Mouse (Mus musculus): ENCODE data around the gene Gm17067.
"Not testable (repeated sequence)": the region's sequence is repeated elsewhere in the genome, so short reads cannot be mapped to it uniquely, and the experiment has no call there.

Gene Gm17067

GRCm38 (mm10) chr7:42726917-42727316 lies at the start of gene Gm17067:
TSS of gene Gm17067 (minus strand) at chr7:42727017.
- not testable (repeated sequence) for H3K27me3 ChIP-seq (ENCODE audit: control insufficient read depth, insufficient read depth, low read length, poor library complexity, severe bottlenecking); DNase-seq (ENCODE audit: low read depth, low spot score); H3K36me3 ChIP-seq (ENCODE audit: control insufficient read depth, insufficient read depth, low read length, poor library complexity, severe bottlenecking)

- DNase-seq (ENCODE audit: low read depth, low spot score) = no peak
- Histone ChIP-seq H3K36me3 (ENCODE audit: control insufficient read depth, insufficient read depth, low read length, poor library complexity, severe bottlenecking) (no peaks in the 10 kb centered on the region), H3K27me3 (ENCODE audit: control insufficient read depth, insufficient read depth, low read length, poor library complexity, severe bottlenecking) (no peaks in the 10 kb centered on the region)
These were observed 23.0 kb upstream of the Gm17067 start for GRCm38 (mm10) chr7:42749836-42750235.

GRCm38 (mm10) chr7:42738536-42739210 lies 11.9 kb upstream of the Gm17067 start:
- DNase-seq (ENCODE audit: low read depth, low spot score) = no peak
- no peaks in the 10 kb centered on the region for H3K36me3 ChIP-seq (ENCODE audit: control insufficient read depth, insufficient read depth, low read length, poor library complexity, severe bottlenecking)
- H3K27me3 ChIP-seq (ENCODE audit: control insufficient read depth, insufficient read depth, low read length, poor library complexity, severe bottlenecking) = no peaks in the 10 kb centered on the region

- not testable (repeated sequence) for H3K27me3 ChIP-seq (ENCODE audit: control insufficient read depth, insufficient read depth, low read length, poor library complexity, severe bottlenecking); DNase-seq (ENCODE audit: low read depth, low spot score)
These were observed 33.6 kb downstream of the Gm17067 start for GRCm38 (mm10) chr7:42693251-42693650.

GRCm38 (mm10) chr7:42692362-42693158 lies 34.3 kb downstream of the Gm17067 start, which contains the start of gene Zfp975:
TSS of gene Zfp975 (minus strand) at chr7:42692742.
- not testable (repeated sequence) for H3K27me3 ChIP-seq (ENCODE audit: control insufficient read depth, insufficient read depth, low read length, poor library complexity, severe bottlenecking); H3K36me3 ChIP-seq (ENCODE audit: control insufficient read depth, insufficient read depth, low read length, poor library complexity, severe bottlenecking)
- DNase-seq (ENCODE audit: low read depth, low spot score) = peak; percentile 55

More at GRCm38 (mm10) chr7:42693251-42693650, 33.6 kb downstream of the Gm17067 start:
- not testable (repeated sequence) for H3K36me3 ChIP-seq (ENCODE audit: control insufficient read depth, insufficient read depth, low read length, poor library complexity, severe bottlenecking)

- not testable (repeated sequence) for DNase-seq (ENCODE audit: low read depth, low spot score); H3K36me3 ChIP-seq (ENCODE audit: control insufficient read depth, insufficient read depth, low read length, poor library complexity, severe bottlenecking); H3K27me3 ChIP-seq (ENCODE audit: control insufficient read depth, insufficient read depth, low read length, poor library complexity, severe bottlenecking)
These were observed 46.7 kb downstream of the Gm17067 start for GRCm38 (mm10) chr7:42680081-42680480.

GRCm38 (mm10) chr7:42679646-42680045 lies 47.2 kb downstream of the Gm17067 start:
- H3K36me3 ChIP-seq (ENCODE audit: control insufficient read depth, insufficient read depth, low read length, poor library complexity, severe bottlenecking); DNase-seq (ENCODE audit: low read depth, low spot score); H3K27me3 ChIP-seq (ENCODE audit: control insufficient read depth, insufficient read depth, low read length, poor library complexity, severe bottlenecking): not testable (repeated sequence)

GRCm38 (mm10) chr7:42660140-42660539 lies 66.7 kb downstream of the Gm17067 start:
- not testable (repeated sequence) for H3K27me3 ChIP-seq (ENCODE audit: control insufficient read depth, insufficient read depth, low read length, poor library complexity, severe bottlenecking); H3K36me3 ChIP-seq (ENCODE audit: control insufficient read depth, insufficient read depth, low read length, poor library complexity, severe bottlenecking)
- peak; percentile 4 for DNase-seq (ENCODE audit: low read depth, low spot score)

Measured in splenic B cell, adult 2 months (primary cell).